Mouse (Mus musculus) cortical plate, adult 2 months (tissue): ENCODE data around the gene Tcf7. TPM values are rescaled to one million over a fixed set of nuclear protein-coding genes. Genes with fewer than 3 reads are reported as not detected.
A peak's percentile ranks its signal among the peaks of the same experiment; 100 is the strongest.

Source experiments
- H3K27ac ChIP-seq: fragments of 200-500 bp; 2 replicates; pipeline ENCODE4 v1.5.1; 2012; ENCODE audit warnings: low read length, control low read depth, inconsistent platforms; ENCODE audit not compliant: insufficient read depth
- H3K4me1 ChIP-seq: fragments of 200-500 bp; 2 replicates; pipeline ENCODE4 v1.6.1; 2011; ENCODE audit warnings: low read length; ENCODE audit not compliant: control insufficient read depth, insufficient read depth
- H3K4me3 ChIP-seq: fragments of 200-500 bp; 2 replicates; pipeline ENCODE4 v1.5.1; 2011; ENCODE audit warnings: mild to moderate bottlenecking, low read length, control low read depth; ENCODE audit not compliant: insufficient read depth
- CTCF ChIP-seq: fragments of 200-500 bp; IDR thresholded peaks from 2 replicates; pipeline ENCODE4 v1.5.1; 2011; ENCODE audit warnings: mild to moderate bottlenecking, control low read depth, low read length; ENCODE audit not compliant: insufficient read depth; ENCODE audit errors: extremely low read depth
- POLR2A ChIP-seq: fragments of 200-500 bp; IDR thresholded peaks from 2 replicates; pipeline ENCODE4 v1.6.1; 2011; ENCODE audit warnings: mild to moderate bottlenecking, low read length, control low read depth; ENCODE audit not compliant: insufficient read depth; ENCODE audit errors: extremely low read depth
- polyA plus RNA-seq: library from polyadenylated mRNA; depleted of rRNA; stranded (reverse); fragments of >200 nt; gene quantifications from 2 replicates; pipeline ENCODE4 v1.2.3, GENCODE M21; 2012

Gene Tcf7
- polyA plus RNA-seq, 1 experiment, result 6.1 TPM

GRCm38 (mm10) chr11:52283596-52284571 lies 1.1 kb upstream of the Tcf7 start:
- peak overlapping the region; percentile 35 for H3K4me3 ChIP-seq
- H3K27ac ChIP-seq, result peak overlapping the region; percentile 69; the same call in 1 of the 2 replicates
- no peak for TF ChIP-seq POLR2A
- no peak for TF ChIP-seq CTCF
- H3K4me1 ChIP-seq, result no peaks in the 10 kb centered on the region; the same call in 1 of the 2 replicates

- no peak overlapping the region for H3K27ac ChIP-seq
These were observed 417 bp downstream of the Tcf7 start for GRCm38 (mm10) chr11:52282420-52282773.

GRCm38 (mm10) chr11:52281568-52282328 lies 1.1 kb downstream of the Tcf7 start:
- H3K4me3 ChIP-seq, result peak overlapping the region; percentile 35; the same call in 1 of the 2 replicates

More at GRCm38 (mm10) chr11:52282420-52282773, 417 bp downstream of the Tcf7 start:
- no peaks in the 10 kb centered on the region; the same call in 1 of the 2 replicates for H3K4me1 ChIP-seq
- TF ChIP-seq POLR2A, result no peak
- no peak for TF ChIP-seq CTCF
- H3K4me3 ChIP-seq, result peak overlapping the region; percentile 35; the same call in 1 of the 2 replicates

GRCm38 (mm10) chr11:52280566-52281455 lies 2.0 kb downstream of the Tcf7 start:
- TF ChIP-seq POLR2A (no peak), CTCF (no peak)

More at GRCm38 (mm10) chr11:52281568-52282328, 1.1 kb downstream of the Tcf7 start:
- H3K4me1 ChIP-seq, result no peaks in the 10 kb centered on the region; the same call in 1 of the 2 replicates
- TF ChIP-seq CTCF, result no peak
- TF ChIP-seq POLR2A, result no peak
- no peak overlapping the region for H3K27ac ChIP-seq

GRCm38 (mm10) chr11:52279611-52280145 lies 3.1 kb downstream of the Tcf7 start:
- Histone ChIP-seq H3K4me1 (no peaks in the 10 kb centered on the region; the same call in 1 of the 2 replicates), H3K4me3 (no peak overlapping the region), H3K27ac (no peak overlapping the region)
- TF ChIP-seq POLR2A (no peak), CTCF (no peak)

More at GRCm38 (mm10) chr11:52280566-52281455, 2.0 kb downstream of the Tcf7 start:
- Histone ChIP-seq H3K4me1 (no peaks in the 10 kb centered on the region; the same call in 1 of the 2 replicates), H3K4me3 (no peak overlapping the region), H3K27ac (no peak overlapping the region)

- no peak overlapping the region for H3K27ac ChIP-seq
- no peak overlapping the region for H3K4me3 ChIP-seq
- H3K4me1 ChIP-seq, result no peaks in the 10 kb centered on the region; the same call in 1 of the 2 replicates
- TF ChIP-seq CTCF, result no peak
- TF ChIP-seq POLR2A, result no peak
These were observed 3.8 kb downstream of the Tcf7 start for GRCm38 (mm10) chr11:52278991-52279390.

- TF ChIP-seq CTCF (no peak), POLR2A (no peak)
- H3K4me1 ChIP-seq, result no peaks in the 10 kb centered on the region
- H3K4me3 ChIP-seq, result no peak overlapping the region
- H3K27ac ChIP-seq, result no peak overlapping the region
These were observed 4.7 kb downstream of the Tcf7 start for GRCm38 (mm10) chr11:52278164-52278563.

GRCm38 (mm10) chr11:52277433-52278150 lies 5.2 kb downstream of the Tcf7 start:
- H3K27ac ChIP-seq, result no peak overlapping the region
- H3K4me1 ChIP-seq, result no peaks in the 10 kb centered on the region
- TF ChIP-seq POLR2A (no peak), CTCF (no peak)
- no peak overlapping the region for H3K4me3 ChIP-seq
